Mouse (Mus musculus) liver, embryonic 12.5 days (tissue): ENCODE results near the gene Adamts9. TPM values are rescaled to one million over a fixed set of nuclear protein-coding genes. Genes with fewer than 3 reads are reported as not detected.
A peak's percentile ranks its signal among the peaks of the same experiment; 100 is the strongest.

Experiments
- ATAC-seq: fragments of 200-750 bp; cut with Nextera tagmentation; 2 replicates; pipeline ENCODE4 v1.8.0; 2017; ENCODE audit warnings: moderate number of reproducible peaks, mild to moderate bottlenecking, moderate library complexity
- H3K27ac ChIP-seq: fragments of 300-500 bp; sonication (generic); 2 replicates; pipeline ENCODE4 v1.5.1; 2016; ENCODE audit warnings: mild to moderate bottlenecking
- H3K27me3 ChIP-seq: fragments of 300-500 bp; sonication (generic); replicated peaks from 2 replicates; pipeline ENCODE4 v1.6.1; 2016; ENCODE audit warnings: mild to moderate bottlenecking, moderate library complexity
- H3K36me3 ChIP-seq: fragments of 300-500 bp; sonication (generic); 2 replicates; pipeline ENCODE4 v1.6.1; 2016; ENCODE audit warnings: mild to moderate bottlenecking, moderate library complexity
- H3K4me1 ChIP-seq: fragments of 300-500 bp; sonication (generic); 2 replicates; pipeline ENCODE4 v1.6.1; 2016
- H3K4me2 ChIP-seq: fragments of 300-500 bp; sonication (generic); 2 replicates; pipeline ENCODE4 v1.6.1; 2016; ENCODE audit warnings: mild to moderate bottlenecking, moderate library complexity
- H3K4me3 ChIP-seq: fragments of 300-500 bp; sonication (generic); 2 replicates; pipeline ENCODE4 v1.5.1; 2016; ENCODE audit warnings: mild to moderate bottlenecking, moderate library complexity
- H3K9ac ChIP-seq: fragments of 300-500 bp; sonication (generic); 2 replicates; pipeline ENCODE4 v1.6.1; 2016; ENCODE audit warnings: mild to moderate bottlenecking, moderate library complexity
- H3K9me3 ChIP-seq: fragments of 300-500 bp; sonication (generic); replicated peaks from 2 replicates; pipeline ENCODE4 v1.6.1; 2016; ENCODE audit warnings: mild to moderate bottlenecking, moderate library complexity
- WGBS: fragments of 180-500 bp; shearing (Covaris S2); methylation state at CpG from one replicate; pipeline ENCODE4 v1.1.7; 2016; ENCODE audit not compliant: insufficient replicate concordance; 5-methylcytosine and 5-hydroxymethylcytosine counted together
- polyA plus RNA-seq: library from polyadenylated mRNA; unstranded; fragments of >200 nt; fragmentation: Nextera tagmentation; extraction: Ambion mirVana; gene quantifications from 2 replicates; pipeline ENCODE4 v1.2.1, GENCODE M21; 2016

The Adamts9 gene
- polyA plus RNA-seq, 1 experiment from 2014 or later, result 2.0 TPM

- H3K4me1 ChIP-seq, result no peaks in the 10 kb centered on the region
- H3K27me3 ChIP-seq, result no peaks in the 10 kb centered on the region
- 63% methylated on average over 8 of the region's 8 CpGs for WGBS
- H3K9ac ChIP-seq, result no peak overlapping the region
- no peak for ATAC-seq
- no peaks in the 10 kb centered on the region for H3K9me3 ChIP-seq
- no peak overlapping the region for H3K27ac ChIP-seq
- no peak overlapping the region for H3K4me3 ChIP-seq
- no peaks in the 10 kb centered on the region for H3K36me3 ChIP-seq
- no peak overlapping the region for H3K4me2 ChIP-seq
These were observed 125.6 kb downstream of the Adamts9 start for GRCm38 (mm10) chr6:92817661-92818060.

- no peaks in the 10 kb centered on the region for H3K36me3 ChIP-seq
- H3K4me1 ChIP-seq, result no peaks in the 10 kb centered on the region
- ATAC-seq, result no peak
- H3K9me3 ChIP-seq, result no peaks in the 10 kb centered on the region
- no peak within 1 kb of the TSS for H3K4me2 ChIP-seq
- WGBS, result 34% methylated on average over 8 of the region's 8 CpGs
- H3K27me3 ChIP-seq, result no peaks in the 10 kb centered on the region
- H3K4me3 ChIP-seq, result no peak within 1 kb of the TSS
- no peak within 1 kb of the TSS for H3K27ac ChIP-seq
- H3K9ac ChIP-seq, result no peak within 1 kb of the TSS
These were observed 127.0 kb downstream of the Adamts9 start, which contains the start of gene A730049H05Rik for GRCm38 (mm10) chr6:92816311-92816751. Gene A730049H05Rik (plus strand): TSS chr6:92816478.

GRCm38 (mm10) chr6:92812702-92813370, 130.5 kb downstream of the Adamts9 start:
- no peak overlapping the region for H3K4me2 ChIP-seq
- H3K9me3 ChIP-seq, result no peaks in the 10 kb centered on the region

GRCm38 (mm10) chr6:92811566-92811965, 131.7 kb downstream of the Adamts9 start:
- H3K27me3 ChIP-seq, result no peaks in the 10 kb centered on the region
- H3K4me2 ChIP-seq, result no peak overlapping the region
- no peak overlapping the region for H3K4me3 ChIP-seq
- no peak overlapping the region for H3K27ac ChIP-seq
- H3K9me3 ChIP-seq, result no peaks in the 10 kb centered on the region
- no peaks in the 10 kb centered on the region for H3K4me1 ChIP-seq
- H3K9ac ChIP-seq, result no peak overlapping the region
- no peak for ATAC-seq
- no peaks in the 10 kb centered on the region for H3K36me3 ChIP-seq

More at GRCm38 (mm10) chr6:92812702-92813370, 130.5 kb downstream of the Adamts9 start:
- WGBS, result 64% methylated on average over 2 of the region's 2 CpGs
- Histone ChIP-seq H3K27me3 (no peaks in the 10 kb centered on the region), H3K4me3 (no peak overlapping the region), H3K4me1 (no peaks in the 10 kb centered on the region), H3K36me3 (no peaks in the 10 kb centered on the region), H3K27ac (no peak overlapping the region), H3K9ac (no peak overlapping the region)
- no peak for ATAC-seq

- Histone ChIP-seq H3K4me2 (no peak overlapping the region), H3K27me3 (no peaks in the 10 kb centered on the region), H3K9me3 (no peaks in the 10 kb centered on the region), H3K27ac (no peak overlapping the region), H3K4me3 (no peak overlapping the region), H3K4me1 (no peaks in the 10 kb centered on the region), H3K36me3 (no peaks in the 10 kb centered on the region), H3K9ac (no peak overlapping the region)
- 67% methylated on average over 2 of the region's 2 CpGs for WGBS
- no peak for ATAC-seq
These were observed 132.7 kb downstream of the Adamts9 start for GRCm38 (mm10) chr6:92810628-92811027.

- ATAC-seq, result no peak
These were observed 133.5 kb downstream of the Adamts9 start for GRCm38 (mm10) chr6:92809818-92810217.

GRCm38 (mm10) chr6:92804254-92804971, 138.9 kb downstream of the Adamts9 start:
- Histone ChIP-seq H3K9ac (no peak overlapping the region), H3K27ac (no peak overlapping the region), H3K9me3 (no peaks in the 10 kb centered on the region), H3K4me2 (no peak overlapping the region), H3K27me3 (no peaks in the 10 kb centered on the region), H3K36me3 (no peaks in the 10 kb centered on the region), H3K4me1 (no peaks in the 10 kb centered on the region), H3K4me3 (no peak overlapping the region)
- ATAC-seq, result no peak
- WGBS, result 70% methylated on average over 3 of the region's 3 CpGs

More at GRCm38 (mm10) chr6:92809818-92810217, 133.5 kb downstream of the Adamts9 start:
- Histone ChIP-seq H3K4me1 (no peaks in the 10 kb centered on the region), H3K36me3 (no peaks in the 10 kb centered on the region), H3K9me3 (no peaks in the 10 kb centered on the region), H3K27me3 (no peaks in the 10 kb centered on the region), H3K4me3 (no peak overlapping the region), H3K4me2 (no peak overlapping the region), H3K27ac (no peak overlapping the region), H3K9ac (no peak overlapping the region)
- 73% methylated on average over 3 of the region's 3 CpGs for WGBS

- ATAC-seq, result no peak
- Histone ChIP-seq H3K36me3 (no peaks in the 10 kb centered on the region), H3K4me2 (no peak overlapping the region), H3K27ac (no peak overlapping the region), H3K9me3 (no peaks in the 10 kb centered on the region), H3K4me3 (no peak overlapping the region), H3K9ac (no peak overlapping the region), H3K27me3 (no peaks in the 10 kb centered on the region), H3K4me1 (no peaks in the 10 kb centered on the region)
- 65% methylated on average over 6 of the region's 6 CpGs for WGBS
These were observed 140.1 kb downstream of the Adamts9 start for GRCm38 (mm10) chr6:92803213-92803612.

GRCm38 (mm10) chr6:92802421-92802820, 140.9 kb downstream of the Adamts9 start:
- ATAC-seq, result no peak
- 89% methylated on average over 11 of the region's 11 CpGs for WGBS
- Histone ChIP-seq H3K4me1 (no peaks in the 10 kb centered on the region), H3K4me3 (no peak overlapping the region), H3K4me2 (no peak overlapping the region), H3K9ac (no peak overlapping the region), H3K36me3 (no peaks in the 10 kb centered on the region), H3K27ac (no peak overlapping the region), H3K9me3 (no peaks in the 10 kb centered on the region), H3K27me3 (no peaks in the 10 kb centered on the region)

- ATAC-seq, result no peak
- H3K27ac ChIP-seq, result no peak overlapping the region
- H3K9ac ChIP-seq, result no peak overlapping the region
These were observed 141.8 kb downstream of the Adamts9 start for GRCm38 (mm10) chr6:92801462-92801861.

GRCm38 (mm10) chr6:92793804-92794203, 149.5 kb downstream of the Adamts9 start:
- H3K9me3 ChIP-seq, result no peaks in the 10 kb centered on the region
- no peak overlapping the region for H3K4me2 ChIP-seq
- no peaks in the 10 kb centered on the region for H3K4me1 ChIP-seq
- H3K4me3 ChIP-seq, result no peak overlapping the region
- no peak overlapping the region for H3K9ac ChIP-seq
- no peaks in the 10 kb centered on the region for H3K27me3 ChIP-seq
- H3K36me3 ChIP-seq, result no peaks in the 10 kb centered on the region
- no peak for ATAC-seq
- H3K27ac ChIP-seq, result no peak overlapping the region
- 61% methylated on average over 6 of the region's 6 CpGs for WGBS

More at GRCm38 (mm10) chr6:92801462-92801861, 141.8 kb downstream of the Adamts9 start:
- Histone ChIP-seq H3K27me3 (no peaks in the 10 kb centered on the region), H3K4me2 (no peak overlapping the region), H3K4me3 (no peak overlapping the region), H3K36me3 (no peaks in the 10 kb centered on the region), H3K4me1 (no peaks in the 10 kb centered on the region), H3K9me3 (no peaks in the 10 kb centered on the region)
- 70% methylated on average over 2 of the region's 2 CpGs for WGBS

- H3K4me1 ChIP-seq, result no peaks in the 10 kb centered on the region
- no peak overlapping the region for H3K27ac ChIP-seq
- no peaks in the 10 kb centered on the region for H3K36me3 ChIP-seq
- H3K9me3 ChIP-seq, result no peaks in the 10 kb centered on the region
- H3K4me3 ChIP-seq, result no peak overlapping the region
- H3K9ac ChIP-seq, result no peak overlapping the region
- peak overlapping the region; percentile 36; the same call in 1 of the 2 replicates for H3K4me2 ChIP-seq
- H3K27me3 ChIP-seq, result peaks cover 23% of the 10 kb centered on the region
- 3% methylated on average over 9 of the region's 12 CpGs for WGBS
- ATAC-seq, result no peak
These were observed 155.9 kb downstream of the Adamts9 start for GRCm38 (mm10) chr6:92787376-92787712.
